Mouse (Mus musculus): ENCODE measurements at regions not wholly inside any gene's neighbourhood (a gene's known extent, or its start where the extent isn't known, plus 50 kb on each side); places are given as distances from the start of the nearest gene placed in this dataset.

DNA sequence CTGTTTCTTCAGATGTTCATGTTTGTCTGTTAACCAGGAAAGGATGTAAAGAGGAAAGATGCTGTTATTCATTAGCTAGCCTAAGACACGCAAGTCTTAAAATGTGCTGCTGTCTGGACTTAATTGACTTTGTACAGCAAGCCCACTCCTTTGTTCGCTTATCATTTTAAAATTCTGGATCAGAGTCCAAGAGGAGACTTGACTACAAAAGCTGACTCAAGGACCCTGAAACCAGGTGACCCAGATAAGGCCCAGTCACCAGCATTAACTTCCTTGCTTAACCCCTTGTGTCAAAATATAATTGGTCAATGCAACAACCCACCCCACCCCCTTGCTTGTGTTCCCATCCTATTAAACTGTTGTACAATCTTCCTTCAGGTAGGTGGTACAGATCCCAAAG lies 99.9 kb downstream of the Mfap3l start:
- no peak for TF ChIP-seq TBP (IDR thresholded peaks at IDR 0.05; ENCODE audit: low read depth, low read length)
- no peak for TF ChIP-seq MYB (IDR thresholded peaks at IDR 0.05; ENCODE audit: low read depth, low read length)
- TF ChIP-seq POLR2A (IDR thresholded peaks at IDR 0.05; ENCODE audit: control insufficient read depth in 1 of 2, insufficient read depth in 1 of 2, low read depth in 1 of 2, low read length in 2 of 2, poor library complexity in 1 of 2): no peak
- no peak for TF ChIP-seq CTCF (IDR thresholded peaks at IDR 0.05 in 2 of 3, conservative IDR thresholded peaks at IDR 0.05 in 1 of 3; ENCODE audit: control insufficient read depth in 1 of 3, insufficient read depth in 1 of 3, low read depth in 2 of 3, low read length in 3 of 3, poor library complexity in 1 of 3, severe bottlenecking in 1 of 3)
- no peak for TF ChIP-seq ELF1 (IDR thresholded peaks at IDR 0.05; ENCODE audit: low read depth, low read length)

Data from MEL (cell line).